Mouse (Mus musculus) WW6 (cell line): Measurements from ENCODE around the gene Auts2.

Experiments used
- DNase-seq: peaks from one replicate; pipeline ENCODE4 v3.0.0-alpha.2; 2013; ENCODE audit warnings: low read depth, low spot score

Auts2 gene

DNA sequence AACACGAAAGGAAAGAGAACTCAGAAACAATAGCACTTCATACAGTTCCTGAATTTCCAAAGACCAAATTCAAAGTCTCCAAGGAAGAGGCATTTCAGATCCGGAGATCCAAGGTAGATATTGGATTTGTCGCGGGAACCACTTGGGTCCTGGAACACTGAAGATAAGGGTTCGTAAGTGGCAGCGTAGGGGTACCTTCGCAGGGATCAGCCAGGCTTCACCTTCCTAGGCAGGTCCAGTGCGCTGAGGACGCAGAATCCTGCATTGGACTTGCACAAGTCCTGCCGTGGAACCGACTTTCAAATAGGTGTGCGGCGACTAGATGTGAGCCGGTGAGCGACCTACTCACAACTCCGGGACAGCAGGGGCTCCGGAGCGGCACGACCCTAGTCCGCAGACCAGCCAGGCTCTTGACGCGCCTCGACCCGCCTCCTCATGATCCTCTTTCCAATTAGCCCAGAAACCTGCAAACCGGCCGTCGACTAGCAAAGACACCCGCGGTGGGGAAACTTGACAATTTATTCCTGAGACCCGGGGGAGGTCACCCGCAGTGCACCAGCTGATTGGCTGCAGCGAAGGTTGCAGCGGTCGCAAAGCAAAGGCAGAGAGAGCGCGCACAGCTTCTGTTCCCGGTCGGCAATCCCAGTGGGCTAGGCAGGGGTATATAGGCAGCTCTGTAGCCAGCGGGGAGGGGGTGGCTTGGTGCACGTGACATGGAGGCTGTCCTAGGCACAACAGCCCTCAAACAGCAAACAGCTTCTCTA is 926.8 kb downstream of the Auts2 start:
- peak; percentile 36 for DNase-seq

DNA sequence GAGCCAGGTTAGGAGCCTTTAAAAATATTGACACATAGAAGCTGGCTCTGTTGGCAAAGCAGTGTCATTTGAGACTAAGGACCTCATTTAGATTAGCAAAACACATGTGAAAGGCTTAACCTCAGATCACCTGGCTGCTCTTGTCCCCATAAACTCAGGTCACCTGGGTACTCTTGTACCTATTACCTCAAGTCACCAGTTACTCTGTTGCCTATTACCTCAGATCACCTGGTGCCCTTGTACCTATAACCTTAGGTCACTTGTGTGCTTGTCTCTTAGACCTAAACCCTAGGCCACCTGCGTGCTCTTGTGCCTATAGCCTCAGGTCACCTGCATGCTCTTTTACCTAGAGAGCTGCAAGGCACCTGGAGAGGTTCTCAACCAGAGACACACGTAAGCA is 928.9 kb downstream of the Auts2 start:
- no peak for DNase-seq

GRCm38 (mm10) chr5:131613301-131613700 is 929.8 kb downstream of the Auts2 start:
- DNase-seq, result no peak

- DNase-seq, result no peak
Measured at GRCm38 (mm10) chr5:131610702-131611101, 932.4 kb downstream of the Auts2 start.

GRCm38 (mm10) chr5:131606786-131607185 is 936.4 kb downstream of the Auts2 start:
- no peak for DNase-seq

- DNase-seq, result no peak
Measured at GRCm38 (mm10) chr5:131601934-131602692, 941.0 kb downstream of the Auts2 start.

DNA sequence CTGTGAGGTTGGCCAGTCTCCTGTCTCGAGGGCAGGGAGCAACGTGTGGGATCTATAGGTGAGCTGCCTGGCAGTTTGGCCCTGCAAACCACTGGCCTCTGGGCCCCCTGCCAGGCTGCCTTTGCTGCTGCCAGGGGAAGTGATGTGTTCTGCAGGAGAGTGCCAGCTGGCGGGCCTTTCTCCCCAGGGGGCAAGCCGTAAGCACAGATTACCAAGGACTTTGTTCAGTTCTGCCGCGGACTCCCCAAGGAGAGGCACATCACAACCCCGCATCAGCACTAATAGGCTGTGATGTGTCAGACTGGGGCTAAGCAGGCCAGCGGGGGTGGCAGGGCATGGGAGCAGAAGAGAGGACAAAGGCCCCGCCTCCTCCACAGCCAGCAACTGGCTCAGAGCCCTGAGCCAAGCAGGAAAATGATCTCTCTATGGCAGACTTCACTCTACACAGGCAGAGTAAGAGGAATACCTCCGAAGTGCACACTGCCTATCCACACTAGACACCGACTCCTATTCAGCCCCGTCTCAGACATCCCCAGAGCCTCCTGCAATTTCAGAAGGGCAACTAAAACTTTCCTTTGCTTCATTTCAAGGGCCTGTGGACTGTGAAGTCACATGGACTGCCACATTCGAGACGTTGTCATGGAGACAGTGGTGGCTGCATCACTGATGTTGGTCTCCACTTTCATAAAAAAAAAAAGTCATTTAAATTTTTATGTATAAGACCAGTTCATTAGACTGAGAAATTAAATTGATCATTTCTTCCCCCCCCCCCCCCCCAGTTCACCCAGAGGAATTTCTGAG is 942.6 kb downstream of the Auts2 start:
- DNase-seq, result no peak

GRCm38 (mm10) chr5:131597503-131597902 is 945.6 kb downstream of the Auts2 start:
- no peak for DNase-seq

GRCm38 (mm10) chr5:131596591-131596990 is 946.6 kb downstream of the Auts2 start:
- no peak for DNase-seq

DNA sequence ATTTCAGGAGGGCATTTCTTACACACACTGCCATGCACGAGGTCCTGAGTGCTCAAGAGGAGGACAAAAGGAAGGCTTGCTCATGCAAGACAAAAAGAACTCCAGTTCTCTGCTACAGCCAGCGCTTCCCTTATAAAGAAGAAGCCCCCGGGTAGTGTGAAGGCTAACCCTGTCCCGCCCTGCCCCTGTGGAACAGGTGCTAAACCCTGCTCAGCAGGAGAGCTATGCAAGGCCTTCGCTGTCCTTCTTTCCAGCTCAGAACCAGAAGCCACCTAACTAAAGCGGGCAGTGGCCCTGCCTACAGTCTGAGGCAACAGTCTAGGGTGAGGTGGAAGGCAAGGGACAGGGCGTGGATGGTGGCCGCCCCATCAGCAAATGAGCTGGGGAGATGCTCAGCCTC is 947.4 kb downstream of the Auts2 start:
- peak; percentile 16 for DNase-seq

DNA sequence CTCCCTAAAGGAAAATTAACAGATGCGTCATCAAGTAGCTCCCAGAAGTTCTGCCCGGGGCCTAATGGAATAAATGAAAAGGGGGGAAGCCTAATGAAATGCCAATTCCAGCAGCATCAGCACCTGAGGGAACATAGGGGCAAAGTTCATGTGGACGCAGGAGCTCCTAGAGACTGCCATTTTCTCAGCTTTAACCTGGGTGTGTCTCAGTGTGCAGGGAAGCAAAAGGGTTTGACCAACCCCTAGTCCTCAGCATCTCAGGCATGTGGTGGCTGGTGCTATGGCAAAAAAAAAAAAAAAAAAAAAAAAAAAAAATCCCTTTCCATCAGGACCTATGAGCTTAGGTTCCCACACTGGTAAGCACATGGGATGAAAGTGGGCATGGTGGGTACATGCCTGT is 948.5 kb downstream of the Auts2 start:
- DNase-seq, result no peak

DNA sequence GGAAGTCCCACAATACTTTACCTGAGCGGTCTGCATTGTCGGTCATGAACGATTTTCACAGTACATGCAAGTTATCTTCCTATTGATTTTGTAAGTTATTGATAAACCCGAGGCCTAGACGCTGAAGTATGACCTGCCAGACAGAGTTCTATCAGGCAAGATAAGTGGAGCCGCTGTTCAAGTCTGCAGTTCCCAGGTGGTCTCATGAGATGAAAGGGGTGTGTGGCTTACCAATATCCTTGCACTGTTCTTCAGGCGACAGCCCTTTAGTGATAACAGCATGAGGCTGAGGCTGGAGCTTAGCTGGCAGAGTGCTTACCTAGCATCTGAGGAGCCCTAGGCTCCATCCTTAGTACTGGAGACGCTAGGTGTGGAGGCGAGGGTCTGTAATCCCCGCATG is 949.9 kb downstream of the Auts2 start:
- no peak for DNase-seq

GRCm38 (mm10) chr5:131589948-131590467 is 953.1 kb downstream of the Auts2 start:
- no peak for DNase-seq

GRCm38 (mm10) chr5:131586332-131586700 is 956.8 kb downstream of the Auts2 start:
- no peak for DNase-seq

DNA sequence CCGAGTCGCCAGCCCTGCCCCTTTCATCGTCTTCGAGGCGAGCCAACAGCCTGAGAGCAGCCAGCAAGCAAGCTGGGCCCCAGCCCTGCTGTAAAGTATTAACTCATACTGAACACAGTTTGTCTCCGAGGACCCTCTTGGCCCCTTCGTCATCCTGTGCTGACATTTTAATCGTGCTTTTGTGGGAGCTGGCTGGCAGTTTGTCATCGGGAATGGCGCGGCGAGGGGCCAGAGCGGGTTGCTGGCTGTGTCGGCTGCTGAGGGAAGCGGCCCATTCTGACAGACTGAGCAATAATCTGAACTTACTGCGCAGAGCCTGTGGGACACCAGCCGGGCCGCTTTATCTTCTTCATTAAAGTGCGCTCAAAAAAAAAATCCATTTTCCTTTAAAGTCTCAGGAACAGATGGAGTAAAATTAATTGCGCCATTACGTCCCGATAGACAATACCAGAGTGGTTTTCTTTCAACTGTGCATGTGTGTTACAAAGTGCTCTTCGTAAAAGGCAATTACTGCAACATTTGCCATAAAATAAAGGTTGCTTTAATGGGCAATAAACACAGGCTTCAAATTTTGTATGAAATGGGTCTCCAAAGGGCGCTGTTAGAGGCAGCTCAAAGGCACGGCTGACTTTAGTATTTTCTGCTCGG is 957.3 kb downstream of the Auts2 start:
- no peak for DNase-seq

- no peak for DNase-seq
Measured at GRCm38 (mm10) chr5:131584260-131585135, 958.6 kb downstream of the Auts2 start.

- no peak for DNase-seq
Measured at GRCm38 (mm10) chr5:131581110-131582050, 961.8 kb downstream of the Auts2 start.

DNA sequence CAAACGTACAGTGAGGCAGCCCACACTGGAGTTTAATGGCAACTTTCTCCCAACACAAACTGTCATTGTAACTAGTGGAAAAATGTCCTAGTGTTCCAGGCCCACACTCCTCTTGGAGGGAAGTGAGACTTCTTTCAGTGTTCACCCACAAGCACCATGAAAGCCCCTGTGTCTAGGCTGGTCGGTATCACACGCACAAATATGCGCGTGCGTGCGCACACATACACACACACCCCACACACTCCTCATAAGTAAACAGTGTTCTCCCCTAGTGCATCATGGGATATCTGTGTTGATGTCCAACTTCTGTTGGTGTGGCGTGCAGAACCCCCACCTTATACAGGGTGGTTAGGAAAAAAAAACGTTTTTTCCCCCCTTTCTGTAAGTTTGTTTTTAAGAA is 964.4 kb downstream of the Auts2 start:
- no peak for DNase-seq

DNA sequence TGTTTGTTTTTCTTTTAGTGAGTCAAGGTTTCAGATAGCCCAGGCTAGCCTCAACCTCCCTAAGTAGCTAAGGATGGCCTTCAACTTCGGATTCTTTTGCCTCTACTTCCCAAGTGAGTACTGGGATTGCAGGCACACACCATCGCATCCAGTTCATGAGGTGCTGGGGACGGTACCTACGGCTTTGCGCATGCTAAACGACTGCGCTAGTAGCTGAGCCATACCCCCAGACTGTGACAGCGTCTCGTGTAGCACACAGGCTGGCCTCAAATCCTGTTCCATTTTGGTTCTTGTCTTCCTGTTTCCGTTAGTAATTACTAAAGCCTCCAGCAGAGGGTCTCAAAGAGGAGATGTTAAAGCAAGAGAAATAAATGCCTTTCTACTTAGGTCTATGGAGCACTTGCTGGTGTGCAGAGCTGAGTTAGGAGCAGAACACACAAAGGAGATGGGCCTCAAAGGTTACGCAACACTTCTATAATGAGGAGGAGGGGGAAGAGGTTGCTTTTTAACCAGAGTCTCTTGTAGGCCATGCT is 967.3 kb downstream of the Auts2 start:
- DNase-seq, result no peak
